Mouse (Mus musculus): ENCODE measurements around the gene Eef1akmt1.

The Eef1akmt1 gene

DNA sequence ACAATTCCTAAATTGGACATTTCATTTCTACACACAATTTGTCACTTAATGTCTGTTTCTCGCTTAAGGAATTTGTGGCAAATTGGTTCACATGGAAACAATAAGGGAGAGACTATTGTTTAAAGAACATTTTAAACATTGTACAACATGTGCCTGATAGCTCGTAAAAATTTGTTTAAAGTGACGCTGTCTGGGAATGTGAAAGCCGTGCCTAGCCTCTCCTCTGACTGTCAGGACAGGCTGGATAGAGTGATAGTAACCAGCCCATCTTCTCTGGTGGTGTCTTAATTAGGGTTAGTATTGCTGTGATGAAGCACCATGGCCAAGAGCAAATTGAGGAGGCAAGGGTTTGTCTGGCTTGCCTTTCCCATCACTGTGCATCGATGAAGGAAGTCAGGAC is 24.4 kb downstream of the Eef1akmt1 start:
- DNase-seq (ENCODE audit: low read depth in 1 of 2, low spot score in 2 of 2), result no peak

DNA sequence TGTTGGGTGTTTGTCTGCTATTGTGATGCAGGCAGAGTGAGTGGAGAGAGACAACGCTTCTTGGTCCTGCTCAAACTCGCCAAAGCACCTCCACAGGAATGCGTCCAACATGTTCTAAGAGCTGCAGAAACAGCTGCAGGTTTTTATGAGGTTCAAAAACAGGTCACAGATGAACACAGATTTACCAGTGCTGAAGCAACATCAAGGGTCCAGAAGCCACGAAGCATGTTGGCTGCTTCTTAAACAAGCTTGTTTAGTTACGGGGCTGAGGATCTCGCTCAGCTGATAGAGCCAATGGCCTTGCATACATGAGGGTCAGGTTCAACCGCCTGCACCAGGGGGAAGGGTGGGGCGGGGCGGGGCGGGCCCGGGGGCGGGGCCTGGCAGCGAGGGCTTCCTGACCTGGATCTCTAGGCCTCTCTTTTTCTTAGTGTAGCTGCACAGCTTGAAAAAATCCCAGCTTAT is 24.8 kb downstream of the Eef1akmt1 start:
- no peak for DNase-seq (ENCODE audit: low read depth in 1 of 2, low spot score in 2 of 2)

DNA sequence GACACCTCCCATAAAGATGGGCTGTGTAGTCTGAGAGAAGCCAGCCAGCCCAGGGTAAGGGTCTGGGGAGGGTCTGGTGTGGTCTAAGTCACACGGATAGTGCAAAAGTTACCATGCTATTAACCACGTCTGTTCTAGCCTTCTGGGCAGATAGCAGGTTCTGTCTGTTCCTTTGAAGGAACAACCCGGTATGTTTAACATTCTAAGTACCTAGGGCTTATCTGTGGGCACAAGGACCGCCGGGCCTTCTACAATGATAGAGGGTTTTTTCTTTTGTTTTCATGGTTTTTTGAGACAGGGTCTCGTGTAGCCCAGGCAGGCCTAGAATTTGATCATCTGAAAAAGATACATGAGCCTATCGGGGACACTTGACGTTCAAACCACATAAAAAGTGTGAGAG is 25.3 kb downstream of the Eef1akmt1 start:
- no peak for DNase-seq (ENCODE audit: low read depth in 1 of 2, low spot score in 2 of 2)

DNA sequence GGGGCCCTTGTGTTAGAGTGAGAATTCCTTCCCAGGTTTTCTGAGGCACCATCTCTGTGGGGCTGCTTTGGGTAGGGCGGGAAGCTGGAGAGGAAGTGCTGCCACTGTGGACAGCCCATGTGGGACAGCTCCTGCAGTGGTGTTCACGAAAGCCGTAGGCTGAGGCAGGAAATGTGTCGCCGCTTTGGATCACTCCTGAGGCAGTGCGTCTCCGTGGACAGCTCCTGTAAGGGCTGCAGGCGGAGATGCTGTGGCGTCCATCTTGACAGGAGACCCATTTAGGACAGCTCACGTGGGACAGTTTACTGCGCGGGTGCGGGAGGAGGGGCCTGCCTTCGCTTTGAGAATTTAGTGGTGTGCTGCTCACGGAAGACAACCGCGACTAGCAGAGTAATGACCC is 25.9 kb downstream of the Eef1akmt1 start:
- no peak for DNase-seq (ENCODE audit: low read depth in 1 of 2, low spot score in 2 of 2)

DNA sequence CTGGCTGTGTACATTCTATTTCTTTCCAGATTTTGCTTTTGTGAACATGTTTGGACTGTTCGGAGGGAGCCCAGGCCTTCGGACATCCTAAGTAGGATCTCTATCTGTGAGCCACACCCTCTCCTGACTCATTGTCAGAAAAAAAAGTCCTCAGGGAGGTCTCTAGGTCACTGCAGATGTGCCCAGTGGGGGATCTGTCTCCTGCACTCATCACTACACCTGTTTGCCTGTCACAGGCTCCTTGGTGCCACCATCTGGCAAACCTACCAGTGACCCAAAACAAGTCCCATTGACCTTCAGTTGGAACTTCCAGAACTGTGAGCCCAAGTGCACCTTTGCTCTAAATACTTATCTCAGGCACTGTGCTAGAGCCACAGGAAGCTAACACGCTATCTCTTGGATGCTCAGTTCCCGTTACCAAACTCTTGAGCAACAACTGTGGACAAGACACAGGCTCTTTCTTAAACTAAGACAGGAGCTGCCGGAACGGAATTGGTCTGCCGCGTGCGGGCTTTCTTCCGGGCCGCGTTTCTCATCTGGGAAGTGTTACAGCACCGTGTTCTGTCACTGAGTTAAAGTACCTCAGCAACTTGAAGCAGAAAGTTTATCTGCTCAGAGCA is 27.9 kb downstream of the Eef1akmt1 start:
- DNase-seq (ENCODE audit: low read depth in 1 of 2, low spot score in 2 of 2), result no peak

DNA sequence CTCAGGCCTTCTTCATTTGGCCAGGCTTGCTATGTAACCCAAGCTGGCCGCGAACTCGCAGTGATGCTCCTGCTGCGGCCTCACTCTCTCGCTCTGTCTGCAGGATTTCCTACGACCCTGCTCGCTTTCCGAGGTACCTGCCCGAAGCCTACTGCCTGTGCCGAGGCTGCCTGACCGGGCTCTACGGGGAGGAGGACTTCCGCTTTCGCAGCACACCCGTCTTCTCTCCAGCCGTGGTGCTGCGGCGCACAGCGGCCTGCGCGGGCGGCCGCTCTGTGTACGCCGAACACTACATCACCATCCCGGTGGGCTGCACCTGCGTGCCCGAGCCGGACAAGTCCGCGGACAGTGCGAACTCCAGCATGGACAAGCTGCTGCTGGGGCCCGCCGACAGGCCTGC is 29.2 kb downstream of the Eef1akmt1 start:
- DNase-seq (ENCODE audit: low read depth in 1 of 2, low spot score in 2 of 2), result no peak

DNA sequence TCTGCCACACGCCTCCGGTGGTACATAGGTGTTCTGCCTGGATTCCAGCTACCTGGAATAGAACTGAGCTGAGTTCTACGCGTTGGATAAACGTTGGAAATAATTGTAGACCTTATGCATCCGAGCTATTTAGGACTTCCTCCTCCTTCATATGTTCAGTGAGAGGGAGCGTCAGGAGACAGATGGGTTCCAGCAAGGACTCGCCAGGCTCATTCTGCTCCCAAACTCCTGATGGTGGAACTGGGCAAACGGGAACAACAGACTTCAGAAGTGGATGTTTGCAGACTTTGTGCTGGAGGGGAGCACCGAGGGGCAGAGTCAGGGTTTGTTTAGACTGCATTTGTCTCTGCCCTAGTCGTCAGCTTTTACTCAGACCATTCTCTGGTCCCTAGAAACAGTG is 30.7 kb downstream of the Eef1akmt1 start:
- DNase-seq (ENCODE audit: low read depth in 1 of 2, low spot score in 2 of 2), result no peak

DNA sequence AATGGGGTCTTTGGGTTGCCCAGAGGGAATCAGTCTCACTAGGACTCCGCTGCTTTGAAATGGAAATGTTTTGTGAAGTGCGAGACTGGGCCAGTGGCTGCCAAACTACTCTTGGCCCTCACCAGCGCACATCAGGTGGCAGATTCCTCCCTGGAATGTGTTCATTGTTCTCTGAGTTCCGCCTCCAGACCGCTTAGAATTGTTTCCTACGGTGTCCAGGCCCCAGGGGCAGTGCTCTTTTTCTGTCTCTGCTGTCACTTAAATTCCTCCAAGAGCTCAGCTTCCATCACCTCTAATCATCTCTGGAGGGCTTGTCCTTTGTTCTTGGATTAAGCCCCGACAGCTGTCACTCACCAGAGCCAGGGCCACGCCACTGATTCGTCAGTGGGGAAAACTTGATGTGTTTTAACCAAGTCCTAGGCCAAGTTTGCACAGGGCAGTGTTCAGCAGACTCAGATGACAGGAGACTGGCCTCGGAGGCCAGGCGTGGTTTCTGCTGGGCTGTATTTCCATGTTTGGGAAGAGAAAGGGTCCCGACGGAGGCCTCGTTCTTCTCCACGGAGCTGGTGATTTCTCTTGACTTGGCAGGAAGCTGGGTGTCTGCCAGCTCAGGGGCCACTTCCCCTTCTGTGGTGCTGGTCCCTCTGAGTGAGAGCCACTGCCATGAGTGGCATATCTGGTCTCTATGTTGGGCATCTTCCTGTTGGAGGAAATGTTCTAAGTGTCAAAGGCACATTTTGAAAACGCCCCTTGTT is 34.0 kb downstream of the Eef1akmt1 start:
- peak; percentile 28 to 48 for DNase-seq (ENCODE audit: low read depth in 1 of 2, low spot score in 2 of 2)

DNA sequence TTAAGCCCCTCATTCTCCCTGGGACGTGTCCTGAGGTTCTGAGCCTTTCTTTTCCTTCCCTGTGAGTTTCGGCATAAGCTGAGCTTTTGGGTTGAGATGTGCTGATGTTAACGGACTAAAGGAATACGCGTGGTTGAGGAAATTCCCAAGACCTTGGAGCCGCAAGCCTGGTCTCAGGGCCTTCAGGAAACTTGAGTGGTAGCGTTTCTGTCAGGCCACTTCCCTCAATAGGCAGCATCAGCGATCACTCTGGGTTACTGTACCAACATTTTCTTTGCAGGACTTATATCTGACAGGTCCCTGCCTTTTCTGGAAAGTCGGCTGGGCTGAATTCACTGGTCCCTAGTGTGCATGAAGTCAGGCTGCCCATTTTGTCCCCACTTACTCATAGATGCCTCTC is 34.6 kb downstream of the Eef1akmt1 start:
- no peak for DNase-seq (ENCODE audit: low read depth in 1 of 2, low spot score in 2 of 2)

DNA sequence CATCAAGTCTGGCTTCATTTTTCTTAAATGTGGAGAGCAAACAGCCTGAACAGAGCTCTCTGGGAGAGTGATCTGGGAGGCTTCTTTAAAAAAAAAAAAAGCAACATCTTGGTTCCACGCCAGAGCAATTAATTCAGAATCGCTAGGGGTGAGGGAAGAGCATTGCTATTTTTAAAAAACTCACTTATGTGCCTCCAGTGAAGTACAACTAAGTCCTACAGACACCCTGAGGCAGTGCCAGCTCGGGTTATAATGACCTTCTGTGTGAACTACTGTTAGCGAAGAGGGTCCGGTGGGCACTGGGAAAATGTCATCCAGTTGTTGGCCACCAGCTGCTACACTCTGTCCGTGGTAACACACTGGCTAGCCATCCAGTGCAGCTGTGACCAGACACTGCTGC is 35.8 kb downstream of the Eef1akmt1 start:
- no peak for DNase-seq (ENCODE audit: low read depth in 1 of 2, low spot score in 2 of 2)

DNA sequence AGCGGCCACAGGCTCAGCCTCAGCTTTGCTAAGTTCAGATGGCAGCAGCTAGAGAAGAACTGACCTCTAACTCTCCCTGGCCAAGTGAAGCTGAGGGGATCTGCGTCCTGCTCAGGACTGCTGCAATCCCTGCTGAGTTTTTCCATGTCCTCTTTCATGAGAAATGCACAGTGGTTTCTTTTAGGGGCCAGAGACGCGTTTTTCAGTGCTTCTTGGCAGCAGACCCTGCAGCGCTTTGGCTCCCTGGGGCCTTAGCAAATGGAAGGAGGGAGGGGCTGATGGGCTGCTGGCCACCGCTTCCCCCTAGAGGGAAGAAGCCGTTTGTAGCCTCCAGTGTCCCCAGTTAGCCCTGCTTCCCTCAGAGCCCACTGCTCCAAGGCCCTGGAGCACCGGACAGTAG is 36.5 kb downstream of the Eef1akmt1 start:
- no peak for DNase-seq (ENCODE audit: low read depth in 1 of 2, low spot score in 2 of 2)

DNA sequence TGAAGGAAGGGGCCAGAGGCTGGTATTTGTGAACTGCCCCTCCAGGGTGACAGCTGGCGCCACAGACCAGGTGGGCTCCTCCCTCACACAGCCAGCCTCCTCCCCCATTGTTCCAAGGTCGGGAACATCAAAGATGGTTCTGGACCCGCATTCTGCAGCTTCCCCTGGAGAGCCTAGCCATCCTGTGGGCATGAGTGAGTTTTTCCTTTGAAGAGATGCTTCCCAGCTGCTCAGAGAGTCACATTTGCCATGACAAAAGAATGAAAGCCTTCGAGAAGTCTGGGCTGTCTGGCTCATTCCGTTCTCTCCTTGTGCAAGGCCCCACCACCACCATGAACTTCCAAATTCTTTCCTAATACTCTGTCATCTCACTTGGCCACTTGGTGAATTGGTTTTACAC is 37.1 kb downstream of the Eef1akmt1 start:
- no peak for DNase-seq (ENCODE audit: low read depth in 1 of 2, low spot score in 2 of 2)

DNA sequence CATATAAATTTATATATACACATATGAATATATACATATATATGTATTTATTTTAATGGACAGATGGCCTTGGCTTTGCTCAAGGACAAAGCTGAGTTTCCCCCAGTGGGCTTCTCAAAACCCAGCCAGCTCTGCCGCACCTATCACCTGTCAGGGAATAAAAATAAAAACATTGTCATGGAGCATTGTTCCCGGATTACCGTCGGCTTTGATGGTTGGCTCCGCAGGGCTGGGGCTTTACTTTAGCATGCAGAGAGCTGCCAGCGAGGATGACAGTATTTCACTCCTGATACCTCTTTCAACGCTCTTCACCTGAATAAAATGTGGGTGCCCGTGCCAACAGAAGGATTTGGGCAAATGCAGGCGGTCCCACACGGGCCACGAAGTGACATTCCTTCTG is 37.6 kb downstream of the Eef1akmt1 start:
- DNase-seq (ENCODE audit: low read depth in 1 of 2, low spot score in 2 of 2), result no peak

DNA sequence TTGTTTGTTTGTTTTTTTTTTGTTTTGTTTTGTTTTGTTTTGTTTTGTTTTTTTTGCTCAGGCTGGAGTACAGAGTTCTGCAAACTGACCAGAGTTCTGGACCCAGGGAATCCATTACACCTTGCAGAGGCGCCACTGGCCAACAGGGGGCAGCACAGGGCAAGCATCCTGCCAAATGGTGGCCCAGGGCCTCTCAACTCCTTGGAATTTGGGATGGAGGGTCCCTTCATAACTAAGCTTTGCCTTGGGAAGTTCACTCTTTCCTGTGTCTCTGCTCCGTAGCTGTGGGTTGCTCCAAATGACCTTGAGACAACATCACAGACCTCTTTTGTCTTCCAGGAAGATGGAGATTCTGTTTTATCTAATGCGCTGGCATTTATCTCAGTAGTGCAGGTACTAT is 38.2 kb downstream of the Eef1akmt1 start:
- peak in 1 of 2 experiments; percentile 29 for DNase-seq (ENCODE audit: low read depth in 1 of 2, low spot score in 2 of 2)

DNA sequence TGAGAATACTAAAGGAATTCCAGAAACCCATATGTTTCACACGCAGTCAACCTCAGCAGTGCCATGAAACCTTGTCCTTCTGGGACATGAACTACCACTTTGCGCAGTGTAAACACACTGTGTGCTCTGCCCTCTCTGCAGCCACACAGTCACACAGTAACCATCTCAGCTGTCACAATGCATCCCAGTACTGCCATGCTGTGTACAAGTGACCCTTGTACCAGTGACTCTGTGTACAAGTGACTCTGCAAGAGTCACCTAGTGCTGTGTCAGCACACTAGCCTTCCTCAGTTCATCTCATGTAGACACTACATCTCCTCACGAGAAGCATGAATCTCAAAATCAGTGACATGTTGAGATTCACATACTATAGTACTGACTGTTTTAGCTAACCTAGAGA is 38.8 kb downstream of the Eef1akmt1 start:
- no peak for DNase-seq (ENCODE audit: low read depth in 1 of 2, low spot score in 2 of 2)

DNA sequence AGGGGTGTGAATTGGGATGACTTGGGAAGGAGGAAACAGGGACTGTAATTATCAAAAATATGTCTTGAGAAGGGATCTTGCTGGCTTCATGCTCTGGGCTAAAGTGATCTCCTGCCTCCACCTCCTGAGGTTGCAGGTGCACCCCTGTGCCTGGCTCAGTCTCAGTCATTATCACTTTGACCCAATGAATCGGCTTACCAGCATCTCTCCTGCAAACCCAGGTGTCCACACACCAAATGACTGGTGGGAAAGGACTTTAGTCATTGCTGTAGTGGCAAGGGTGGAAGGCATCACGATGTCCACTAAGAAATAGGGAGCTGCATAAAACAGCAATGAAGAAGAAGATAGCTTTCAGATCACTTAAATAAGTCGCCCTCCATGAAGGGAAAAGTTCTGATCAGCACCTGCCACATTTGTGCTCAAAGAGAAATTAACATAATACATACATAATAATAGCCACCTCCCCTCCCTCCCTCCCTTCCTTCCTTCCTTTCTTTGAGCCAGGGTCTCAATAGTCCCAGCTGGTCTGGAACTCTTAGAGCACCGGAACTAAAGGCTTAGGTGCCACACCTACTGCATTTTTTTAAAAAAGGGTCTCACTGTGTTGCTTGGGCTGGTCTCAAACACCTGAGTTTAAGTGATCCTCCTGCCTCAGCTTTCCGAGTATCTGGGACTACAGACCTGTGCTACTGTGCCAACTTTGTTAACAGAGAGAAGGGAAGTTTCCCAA is 41.5 kb downstream of the Eef1akmt1 start:
- DNase-seq (ENCODE audit: low read depth in 1 of 2, low spot score in 2 of 2), result no peak

DNA sequence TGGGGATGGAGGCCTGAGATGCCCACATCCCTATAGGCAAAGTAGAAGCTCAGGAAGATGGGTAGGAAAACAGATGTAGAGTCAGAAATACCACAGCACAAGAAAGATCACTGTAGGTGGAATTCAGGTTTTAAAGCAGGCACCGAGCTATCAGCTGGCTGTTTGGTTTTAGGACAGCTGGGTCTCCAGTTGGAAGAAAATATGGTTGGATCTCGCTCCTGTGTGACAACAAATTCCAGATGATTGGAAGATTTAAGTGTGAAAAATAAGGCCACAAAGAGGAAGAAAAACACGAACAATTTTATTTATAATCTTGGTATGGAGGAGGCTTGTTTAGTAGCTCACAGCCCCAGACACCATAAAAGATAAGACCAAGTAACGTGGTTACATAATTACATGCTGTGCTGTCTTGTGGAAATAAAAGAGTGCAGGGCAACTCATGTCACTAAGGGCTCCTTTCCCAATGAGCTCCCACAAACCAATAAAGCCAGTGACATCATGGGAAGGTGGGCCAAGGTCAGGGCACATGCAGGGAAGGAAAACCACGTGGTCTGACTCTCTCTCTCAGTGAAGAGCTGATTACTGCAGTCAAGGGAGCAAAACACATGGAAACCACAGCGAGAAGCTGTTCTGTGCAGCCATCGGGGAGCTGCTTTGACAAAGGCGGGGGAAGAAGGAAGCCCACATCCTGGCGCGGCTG is 42.2 kb downstream of the Eef1akmt1 start:
- DNase-seq (ENCODE audit: low read depth in 1 of 2, low spot score in 2 of 2), result no peak

DNA sequence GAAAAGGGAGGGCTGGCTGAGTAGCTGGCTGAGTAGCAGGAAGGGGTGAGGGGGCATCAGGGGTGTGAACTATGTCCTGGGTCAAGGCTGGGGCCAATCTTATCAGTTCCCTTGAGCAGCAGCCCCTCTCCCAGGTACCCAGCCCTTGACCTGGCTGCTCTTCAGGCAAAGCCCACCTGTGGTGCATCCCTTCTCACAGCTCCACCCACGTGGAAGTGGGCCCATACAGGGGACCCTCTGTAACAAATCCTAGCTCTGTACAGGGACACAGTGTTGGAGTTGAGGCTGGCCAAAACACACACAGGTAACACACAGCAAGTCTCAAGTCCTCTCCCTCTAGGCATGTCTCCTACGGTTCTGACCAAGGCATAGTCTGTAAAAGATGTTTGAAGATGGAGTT is 43.8 kb downstream of the Eef1akmt1 start:
- DNase-seq (ENCODE audit: low read depth in 1 of 2, low spot score in 2 of 2), result no peak

DNA sequence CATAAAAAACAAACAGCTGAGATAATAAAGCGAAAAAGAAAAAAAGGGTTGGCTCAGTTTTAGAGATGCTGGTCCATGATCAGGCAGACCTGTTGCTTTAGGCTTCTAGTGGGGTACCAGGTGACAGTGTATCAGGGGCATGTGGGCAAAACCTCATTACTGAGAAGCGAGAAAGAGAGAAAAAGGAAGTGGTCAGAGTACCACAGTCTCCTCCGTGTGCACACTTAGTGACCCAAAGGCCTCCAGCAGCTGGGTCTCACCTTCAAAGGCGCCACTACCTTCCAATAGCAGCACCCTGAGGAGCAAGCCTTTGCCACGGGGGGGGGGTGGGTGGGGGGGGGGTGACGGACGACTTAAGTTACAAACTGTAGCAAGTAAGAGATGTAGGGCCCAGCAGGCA is 44.3 kb downstream of the Eef1akmt1 start:
- no peak for DNase-seq (ENCODE audit: low read depth in 1 of 2, low spot score in 2 of 2)

DNA sequence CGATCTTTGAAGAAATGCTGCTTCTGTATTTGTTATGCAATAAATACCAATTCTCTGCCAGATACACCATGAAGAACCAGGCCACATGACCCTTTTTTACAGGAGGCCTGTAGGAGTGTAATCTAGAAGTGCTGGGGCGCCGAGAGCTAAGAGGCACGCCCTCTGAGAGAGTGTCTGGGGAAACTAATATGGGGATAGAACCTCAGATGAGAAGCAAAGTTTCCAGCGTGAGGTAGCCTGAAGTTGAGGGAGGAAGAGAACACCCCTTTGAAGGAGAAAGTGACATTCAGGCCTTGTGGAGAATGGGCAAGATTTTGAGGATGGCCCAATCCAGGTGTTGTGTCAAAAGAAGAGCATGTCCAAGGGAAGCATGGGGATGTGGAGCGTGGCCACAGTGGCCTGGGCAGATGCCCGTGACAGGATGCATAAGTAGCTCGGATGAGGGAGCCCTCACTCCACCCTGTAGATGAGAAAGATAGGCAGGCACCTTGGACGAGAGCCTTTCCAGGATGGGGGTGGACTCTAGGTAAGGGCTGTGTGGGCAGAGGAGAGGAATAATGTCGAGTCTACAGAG is 45.3 kb downstream of the Eef1akmt1 start:
- no peak for DNase-seq (ENCODE audit: low read depth in 1 of 2, low spot score in 2 of 2)

DNA sequence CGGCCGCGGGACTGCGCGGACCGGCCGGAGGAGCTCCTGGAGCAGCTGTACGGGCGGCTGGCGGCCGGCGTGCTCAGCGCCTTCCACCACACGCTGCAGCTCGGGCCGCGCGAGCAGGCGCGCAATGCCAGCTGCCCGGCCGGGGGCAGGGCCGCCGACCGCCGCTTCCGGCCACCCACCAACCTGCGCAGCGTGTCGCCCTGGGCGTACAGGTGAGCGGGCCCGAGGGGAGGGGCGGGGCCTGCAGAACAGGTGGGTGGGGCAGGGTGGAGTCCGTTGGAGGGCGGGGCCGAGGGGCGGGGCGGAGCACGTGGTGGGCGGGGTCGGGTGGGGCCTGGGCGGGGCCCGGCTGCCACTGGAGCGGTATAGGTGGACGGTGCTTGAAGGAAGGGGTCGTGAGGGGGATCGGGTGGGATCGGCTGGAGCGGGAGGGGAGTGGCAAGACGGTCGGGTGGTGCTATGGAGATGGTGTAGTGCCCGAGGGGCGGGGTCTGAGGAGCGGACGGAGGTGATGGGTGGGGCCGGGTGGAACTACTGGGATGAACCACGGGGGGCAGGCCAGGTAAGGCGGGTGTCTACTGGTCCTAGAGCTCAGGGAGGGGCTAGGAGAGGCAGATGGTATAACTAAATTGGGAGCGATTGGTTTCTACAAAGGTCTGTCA is 45.9 kb downstream of the Eef1akmt1 start:
- no peak for DNase-seq (ENCODE audit: low read depth in 1 of 2, low spot score in 2 of 2)
